Mouse (Mus musculus): ENCODE measurements around the gene Rad50. TPM values are rescaled to one million over a fixed set of nuclear protein-coding genes. Genes with fewer than 3 reads are reported as not detected.

Rad50 gene
- polyA plus RNA-seq, 2 experiments = 5.1 to 10.3 TPM

DNA sequence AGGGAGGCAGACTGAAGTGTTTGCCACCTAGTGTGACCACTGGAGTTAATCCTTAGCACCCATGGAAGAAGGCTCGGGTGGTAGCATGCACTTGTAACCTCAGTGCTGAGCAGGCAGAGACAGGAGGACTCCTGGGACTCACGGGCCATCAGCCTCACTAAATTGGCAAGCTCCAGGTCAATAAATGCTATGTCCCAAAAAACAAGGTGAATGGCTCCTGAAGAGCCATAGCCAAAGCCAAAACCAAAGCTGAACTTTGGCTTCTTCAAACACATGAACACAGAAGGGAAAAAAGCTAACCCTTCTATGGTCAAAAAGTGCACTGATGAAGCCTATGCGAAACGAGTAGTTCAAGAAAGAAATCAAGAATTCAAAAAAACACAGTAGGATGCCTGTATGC lies 7.8 kb downstream of the Rad50 start:
- no peak overlapping the region for H3K4me2 ChIP-seq (ENCODE audit: low read depth)
- no peak overlapping the region for H3K27ac ChIP-seq
- H3K27me3 ChIP-seq (ENCODE audit: control insufficient read depth, insufficient read depth, low read length) = no peaks in the 10 kb centered on the region
- no peaks in the 10 kb centered on the region for H3K9me3 ChIP-seq (ENCODE audit: control insufficient read depth, low read length)
- ATAC-seq (ENCODE audit: insufficient read depth) (no peak), DNase-seq (ENCODE audit: low read depth in 3 of 3, low spot score in 3 of 3) (no peak)
- no peaks in the 10 kb centered on the region; a peak in 1 of 4 replicates for H3K4me1 ChIP-seq (replicated peaks; ENCODE audit: control insufficient read depth in 2 of 2, insufficient read depth in 2 of 2, low read length in 1 of 2)
- TF ChIP-seq EP300 (IDR thresholded peaks at IDR 0.05; ENCODE audit: low read depth) (no peak), CTCF (IDR thresholded peaks at IDR 0.05; ENCODE audit: low read depth) (no peak)
- WGBS (ENCODE audit: insufficient replicate concordance) = 71% methylated on average over 4 of the region's 4 CpGs
- no peak overlapping the region for H3K4me3 ChIP-seq (ENCODE audit: insufficient read depth in 1 of 2, low read depth in 2 of 2, low read length in 2 of 2)
- H3K9ac ChIP-seq (replicated peaks) = no peak overlapping the region
- H3K36me3 ChIP-seq (replicated peaks; ENCODE audit: control insufficient read depth, insufficient read depth, low read depth) = peaks cover 30% of the 10 kb centered on the region

- 76% methylated on average over 2 of the region's 2 CpGs for WGBS (ENCODE audit: insufficient replicate concordance)
Measured at GRCm38 (mm10) chr11:53698521-53698920, 8.6 kb downstream of the Rad50 start.

DNA sequence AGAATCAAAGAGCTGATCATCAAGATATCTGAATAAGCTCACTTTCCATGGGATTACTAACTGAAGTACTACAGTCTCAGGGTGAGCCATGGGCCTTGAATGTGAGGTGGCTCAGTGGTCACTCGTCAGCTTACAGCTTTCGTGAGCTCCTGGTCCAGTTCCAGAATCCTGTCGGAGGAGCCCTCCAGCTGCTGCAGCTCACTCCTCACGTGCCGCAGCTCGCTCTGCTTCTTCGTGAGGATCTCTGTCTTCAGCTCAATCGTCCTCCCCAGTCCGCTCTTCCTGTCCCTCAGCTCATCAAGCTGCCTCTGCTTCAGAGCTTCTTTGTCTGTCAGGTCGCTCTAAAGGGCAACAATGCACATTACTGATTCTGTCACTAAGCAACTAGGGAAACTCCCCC lies 15.1 kb downstream of the Rad50 start:
- 85% methylated on average over 10 of the region's 10 CpGs for WGBS (ENCODE audit: insufficient replicate concordance)
- H3K4me1 ChIP-seq (replicated peaks; ENCODE audit: control insufficient read depth in 2 of 2, insufficient read depth in 2 of 2, low read length in 1 of 2) = no peaks in the 10 kb centered on the region
- no peak overlapping the region for H3K4me3 ChIP-seq (ENCODE audit: insufficient read depth in 1 of 2, low read depth in 2 of 2, low read length in 2 of 2)
- H3K27ac ChIP-seq = no peak overlapping the region
- no peaks in the 10 kb centered on the region for H3K9me3 ChIP-seq (ENCODE audit: control insufficient read depth, low read length)
- H3K36me3 ChIP-seq (replicated peaks; ENCODE audit: control insufficient read depth, insufficient read depth, low read depth) = peaks cover 28% of the 10 kb centered on the region
- DNase-seq (ENCODE audit: low read depth in 3 of 3, low spot score in 3 of 3) = no peak
- H3K9ac ChIP-seq (replicated peaks) = no peak overlapping the region
- TF ChIP-seq CTCF (IDR thresholded peaks at IDR 0.05; ENCODE audit: low read depth) = no peak
- no peak for TF ChIP-seq EP300 (IDR thresholded peaks at IDR 0.05; ENCODE audit: low read depth)
- no peaks in the 10 kb centered on the region for H3K27me3 ChIP-seq (ENCODE audit: control insufficient read depth, insufficient read depth, low read length)
- H3K4me2 ChIP-seq (ENCODE audit: low read depth) = no peak overlapping the region
- ATAC-seq (ENCODE audit: insufficient read depth) = no peak

More at GRCm38 (mm10) chr11:53698521-53698920, 8.6 kb downstream of the Rad50 start:
- Histone ChIP-seq H3K4me3 (ENCODE audit: insufficient read depth in 1 of 2, low read depth in 2 of 2, low read length in 2 of 2) (no peak overlapping the region), H3K27ac (no peak overlapping the region), H3K4me1 (replicated peaks; ENCODE audit: control insufficient read depth in 2 of 2, insufficient read depth in 2 of 2, low read length in 1 of 2) (no peaks in the 10 kb centered on the region; a peak in 1 of 4 replicates), H3K9ac (replicated peaks) (no peak overlapping the region), H3K9me3 (ENCODE audit: control insufficient read depth, low read length) (no peaks in the 10 kb centered on the region), H3K4me2 (ENCODE audit: low read depth) (no peak overlapping the region), H3K36me3 (replicated peaks; ENCODE audit: control insufficient read depth, insufficient read depth, low read depth) (peaks cover 36% of the 10 kb centered on the region), H3K27me3 (ENCODE audit: control insufficient read depth, insufficient read depth, low read length) (no peaks in the 10 kb centered on the region)
- ATAC-seq (ENCODE audit: insufficient read depth) = no peak
- DNase-seq (ENCODE audit: low read depth in 3 of 3, low spot score in 3 of 3) = no peak
- TF ChIP-seq CTCF (IDR thresholded peaks at IDR 0.05; ENCODE audit: low read depth) (no peak), EP300 (IDR thresholded peaks at IDR 0.05; ENCODE audit: low read depth) (no peak)

- DNase-seq (ENCODE audit: low read depth in 3 of 3, low spot score in 3 of 3) (no peak), ATAC-seq (ENCODE audit: insufficient read depth) (no peak)
- H3K4me2 ChIP-seq (ENCODE audit: low read depth) = no peak overlapping the region
- no peak overlapping the region for H3K9ac ChIP-seq (replicated peaks)
- H3K4me1 ChIP-seq (replicated peaks; ENCODE audit: control insufficient read depth in 2 of 2, insufficient read depth in 2 of 2, low read length in 1 of 2) = no peaks in the 10 kb centered on the region
- 85% methylated on average over 9 of the region's 9 CpGs for WGBS (ENCODE audit: insufficient replicate concordance)
- H3K27ac ChIP-seq = no peak overlapping the region
- H3K36me3 ChIP-seq (replicated peaks; ENCODE audit: control insufficient read depth, insufficient read depth, low read depth) = peaks cover 23% of the 10 kb centered on the region
- no peaks in the 10 kb centered on the region for H3K27me3 ChIP-seq (ENCODE audit: control insufficient read depth, insufficient read depth, low read length)
- H3K4me3 ChIP-seq (ENCODE audit: insufficient read depth in 1 of 2, low read depth in 2 of 2, low read length in 2 of 2) = no peak overlapping the region
- H3K9me3 ChIP-seq (ENCODE audit: control insufficient read depth, low read length) = no peaks in the 10 kb centered on the region
- no peak for TF ChIP-seq EP300 (IDR thresholded peaks at IDR 0.05; ENCODE audit: low read depth)
- TF ChIP-seq CTCF (IDR thresholded peaks at IDR 0.05; ENCODE audit: low read depth) = no peak
Measured at GRCm38 (mm10) chr11:53682994-53683530, 24.1 kb downstream of the Rad50 start.

- H3K4me2 ChIP-seq (ENCODE audit: low read depth) = no peak overlapping the region
- H3K27me3 ChIP-seq (ENCODE audit: control insufficient read depth, insufficient read depth, low read length) = no peaks in the 10 kb centered on the region
- peaks cover 23% of the 10 kb centered on the region for H3K36me3 ChIP-seq (replicated peaks; ENCODE audit: control insufficient read depth, insufficient read depth, low read depth)
- H3K9ac ChIP-seq (replicated peaks) = no peak overlapping the region
- no peak overlapping the region for H3K4me3 ChIP-seq (ENCODE audit: insufficient read depth in 1 of 2, low read depth in 2 of 2, low read length in 2 of 2)
- WGBS (ENCODE audit: insufficient replicate concordance) = 69% methylated on average over 2 of the region's 2 CpGs
- no peak for DNase-seq (ENCODE audit: low read depth in 3 of 3, low spot score in 3 of 3)
- no peak overlapping the region for H3K27ac ChIP-seq
- H3K9me3 ChIP-seq (ENCODE audit: control insufficient read depth, low read length) = no peaks in the 10 kb centered on the region
- no peaks in the 10 kb centered on the region for H3K4me1 ChIP-seq (replicated peaks; ENCODE audit: control insufficient read depth in 2 of 2, insufficient read depth in 2 of 2, low read length in 1 of 2)
- no peak for ATAC-seq (ENCODE audit: insufficient read depth)
- TF ChIP-seq EP300 (IDR thresholded peaks at IDR 0.05; ENCODE audit: low read depth) (no peak), CTCF (IDR thresholded peaks at IDR 0.05; ENCODE audit: low read depth) (no peak)
Measured at GRCm38 (mm10) chr11:53682170-53682569, 24.9 kb downstream of the Rad50 start.

All from liver, embryonic 14.5 days (tissue).